Mouse (Mus musculus) spleen, adult 2 months (tissue): ENCODE measurements at regions not wholly inside any gene's neighbourhood (a gene's known extent, or its start where the extent isn't known, plus 50 kb on each side); places are given as distances from the start of the nearest gene placed in this dataset.

Experiments used
- CTCF ChIP-seq: fragments of 200-500 bp; IDR thresholded peaks from 2 replicates; pipeline ENCODE4 v1.5.1; 2011; ENCODE audit warnings: mild to moderate bottlenecking, inconsistent platforms; ENCODE audit not compliant: insufficient read depth, insufficient read length, insufficient replicate concordance; ENCODE audit errors: extremely low read depth
- POLR2A ChIP-seq: fragments of 200-500 bp; IDR thresholded peaks from 2 replicates; pipeline ENCODE4 v1.6.1; 2011; ENCODE audit warnings: low read depth, low read length, inconsistent platforms

DNA sequence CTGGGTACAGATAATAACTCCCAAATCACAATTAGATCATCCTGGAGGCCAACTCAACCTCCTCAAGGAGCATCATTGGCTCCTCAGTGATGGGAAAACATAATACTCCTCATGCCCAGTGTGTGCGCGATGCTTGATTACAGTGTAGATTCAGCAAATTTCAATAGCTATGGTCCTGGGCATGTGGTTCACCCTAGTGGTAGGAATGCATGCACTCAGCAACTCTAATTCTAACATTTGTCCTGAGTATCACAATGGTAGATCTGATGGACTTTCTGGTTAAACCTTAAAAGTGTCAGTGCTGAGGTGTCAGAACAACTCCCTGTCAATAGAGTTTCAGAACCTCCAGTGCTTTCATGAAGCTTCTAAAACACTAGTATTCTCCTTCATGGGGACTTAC lies 442.0 kb downstream of the Hsfy2 start:
- TF ChIP-seq CTCF = no peak
- TF ChIP-seq POLR2A = no peak
